Mouse (Mus musculus): Measurements from ENCODE around the gene Zfp28.
A peak's percentile ranks its signal among the peaks of the same experiment; 100 is the strongest.

Gene Zfp28

GRCm38 (mm10) chr7:6410043-6410442 is 26.9 kb downstream of the Zfp28 start, which contains the start of gene Gm20715:
Gene Gm20715, plus strand, starts transcription at chr7:6410277.
- DNase-seq: peak; percentile 89

- no peak for DNase-seq
Measured at GRCm38 (mm10) chr7:6414626-6415441, 31.7 kb downstream of the Zfp28 start.

DNA sequence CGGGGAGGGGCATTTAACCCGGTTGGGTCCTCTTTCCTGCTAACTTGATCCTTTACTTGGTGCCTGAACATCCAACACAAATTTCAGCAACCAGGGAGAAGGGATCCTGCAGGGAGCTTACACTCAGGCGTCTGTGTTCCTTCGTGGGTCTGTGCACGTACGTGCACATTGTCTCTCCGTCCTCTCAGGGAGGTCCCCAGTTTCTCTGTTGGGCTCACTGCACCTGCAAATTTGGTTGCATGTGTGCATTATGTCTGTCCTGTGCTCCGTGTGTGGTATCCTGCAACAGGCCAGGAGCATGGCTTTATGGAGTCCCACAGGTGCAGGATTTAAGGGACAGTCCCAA is 32.3 kb downstream of the Zfp28 start:
- no peak for DNase-seq

DNA sequence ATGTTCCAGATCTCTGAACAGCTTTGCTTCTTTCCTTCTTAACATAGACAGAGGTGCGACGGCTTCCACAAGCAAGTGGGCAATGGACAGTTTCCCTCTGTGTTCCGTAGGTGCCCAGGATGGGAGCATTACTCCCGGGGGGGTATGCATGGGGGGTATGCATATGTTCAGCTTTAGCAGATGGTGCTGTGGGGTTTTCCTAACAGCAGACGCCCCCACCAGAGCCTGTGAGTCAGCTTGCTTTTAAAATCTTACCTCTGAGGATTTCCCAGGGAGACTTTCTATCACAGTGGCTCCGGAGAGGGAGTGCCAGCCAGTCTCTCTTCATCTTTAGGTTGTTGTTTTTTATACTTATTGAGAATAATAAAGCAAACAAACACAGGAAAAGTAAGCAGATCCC is 36.8 kb downstream of the Zfp28 start:
- DNase-seq: no peak

DNA sequence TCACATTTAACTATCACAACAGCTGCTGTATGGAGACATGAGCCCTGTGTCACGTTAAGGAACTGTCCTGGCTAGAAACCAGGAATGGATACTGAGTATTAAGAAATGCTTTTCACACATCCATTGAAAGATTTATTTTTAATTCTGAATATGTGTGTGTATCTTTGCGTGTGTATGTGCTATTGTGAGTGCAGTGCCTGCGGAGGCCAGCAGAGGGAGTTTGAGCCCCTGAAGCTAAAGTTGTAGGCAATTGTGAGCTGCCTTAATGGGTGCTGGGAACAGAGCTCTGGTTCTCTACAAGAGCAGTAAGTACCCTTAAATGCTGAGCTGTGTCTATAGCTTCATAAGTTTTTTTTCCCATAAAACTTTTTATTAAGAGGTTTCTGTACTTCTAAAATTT is 46.3 kb downstream of the Zfp28 start:
- DNase-seq: no peak

DNA sequence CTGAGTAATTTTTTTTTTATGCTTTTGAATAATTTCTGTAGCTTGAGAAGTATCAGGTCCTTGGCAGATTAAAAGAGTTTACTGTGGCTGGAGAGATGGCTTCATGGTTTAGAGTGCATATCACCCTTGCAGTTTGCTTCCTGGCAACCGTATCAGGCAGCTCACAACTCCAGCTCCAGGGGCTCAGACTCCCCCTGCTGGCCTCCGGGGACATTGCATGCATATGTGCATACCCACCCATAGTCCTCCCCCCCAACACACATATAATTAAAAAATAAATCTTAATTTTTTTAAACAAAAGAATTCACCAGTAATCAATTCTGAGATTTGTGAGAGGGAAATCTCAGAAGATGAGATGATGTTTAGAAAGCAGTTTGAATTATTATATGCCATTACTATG is 47.2 kb downstream of the Zfp28 start:
- DNase-seq: no peak

DNA sequence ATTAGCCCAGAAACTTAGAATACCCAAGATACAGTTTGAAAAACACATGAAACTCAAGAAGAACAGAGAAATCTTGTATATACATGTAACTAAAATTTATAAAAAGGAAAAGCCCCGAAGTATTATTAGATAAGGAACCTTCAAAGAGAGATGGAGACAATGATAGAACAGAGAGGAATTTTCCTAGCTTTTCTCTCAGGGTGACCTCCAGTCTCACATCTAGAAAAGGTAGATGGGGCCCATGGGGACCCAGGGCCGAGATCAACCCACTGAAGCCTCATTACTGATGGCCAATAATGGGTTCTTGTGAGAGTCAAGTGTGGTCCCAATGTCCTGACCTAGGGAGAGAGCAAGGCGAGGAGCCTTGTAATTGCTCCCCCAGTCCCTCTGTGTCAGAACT is 55.3 kb downstream of the Zfp28 start, which contains the start of gene Olfr1344:
Gene Olfr1344, plus strand, starts transcription at position 301 of the 400 bp plus-strand sequence.
- DNase-seq: no peak

- no peak for DNase-seq
Measured at GRCm38 (mm10) chr7:6441173-6441572, 58.1 kb downstream of the Zfp28 start.
